Mouse (Mus musculus) bone marrow, adult 2 months (tissue): ENCODE results near the gene C330021F23Rik. TPM values are rescaled to one million over a fixed set of nuclear protein-coding genes. Genes with fewer than 3 reads are reported as not detected.

ENCODE experiments used
- H3K27ac ChIP-seq: fragments of 200-500 bp; 2 replicates; pipeline ENCODE4 v1.5.1; 2012; ENCODE audit warnings: low read depth, mild to moderate bottlenecking, control low read depth, inconsistent platforms, low read length; ENCODE audit not compliant: control insufficient read depth, poor library complexity, insufficient read depth
- H3K4me1 ChIP-seq: fragments of 200-500 bp; 2 replicates; pipeline ENCODE4 v1.6.1; 2011; ENCODE audit warnings: low read length; ENCODE audit not compliant: control insufficient read depth, insufficient read depth
- H3K4me3 ChIP-seq: fragments of 200-500 bp; replicated peaks from 2 replicates; pipeline ENCODE3; 2011; ENCODE audit warnings: mild to moderate bottlenecking, low read depth, low read length, control low read depth; ENCODE audit not compliant: control insufficient read depth
- CTCF ChIP-seq: fragments of 200-500 bp; IDR thresholded peaks from 2 replicates; pipeline ENCODE4 v1.5.1; 2011; ENCODE audit warnings: low read length, control low read depth; ENCODE audit not compliant: control insufficient read depth, insufficient read depth
- POLR2A ChIP-seq: fragments of 200-500 bp; IDR thresholded peaks from 2 replicates; pipeline ENCODE4 v1.6.1; 2011; ENCODE audit warnings: low read depth, mild to moderate bottlenecking, control low read depth, low read length, borderline replicate concordance; ENCODE audit not compliant: control insufficient read depth
- whole genome bisulfite sequencing: fragments of 180-500 bp; shearing (Covaris S2); methylation state at CpG from one replicate; pipeline ENCODE4 v1.1.7; 2018; 5-methylcytosine and 5-hydroxymethylcytosine counted together
- polyA plus RNA-seq: library from polyadenylated mRNA; stranded (reverse); fragments of >200 nt; gene quantifications from 2 replicates; pipeline ENCODE4 v1.2.4, GENCODE M21; 2011; ENCODE audit warnings: low replicate concordance; ENCODE audit not compliant: missing spikeins, insufficient read depth, insufficient read length

C330021F23Rik gene
- polyA plus RNA-seq, 1 experiment, result not detected

DNA sequence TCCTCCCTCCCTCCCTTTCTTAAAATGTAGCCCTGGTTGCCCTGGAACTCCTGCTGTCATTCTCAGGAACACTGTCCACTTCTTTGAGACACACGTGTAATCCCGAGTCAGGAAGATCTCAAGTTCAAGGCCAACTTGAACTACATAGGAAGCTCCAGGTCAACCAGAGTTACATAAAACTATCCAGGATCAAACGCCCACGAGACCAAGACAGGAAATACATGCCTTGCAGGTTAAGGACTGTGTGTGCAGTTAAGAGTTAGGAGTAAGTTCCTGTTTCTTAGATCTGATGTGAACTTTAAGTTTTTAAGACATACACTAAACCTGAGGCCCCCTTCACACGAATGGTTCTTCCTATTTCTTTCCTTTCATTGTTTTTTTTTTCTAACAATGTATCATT is 59.2 kb downstream of the C330021F23Rik start:
- no peak for TF ChIP-seq CTCF
- no peak for TF ChIP-seq POLR2A
- Histone ChIP-seq H3K27ac (no peak overlapping the region), H3K4me1 (peaks cover under 1% of the 10 kb centered on the region), H3K4me3 (no peak overlapping the region)
- 2% methylated on average over 5 of the region's 5 CpGs for WGBS

DNA sequence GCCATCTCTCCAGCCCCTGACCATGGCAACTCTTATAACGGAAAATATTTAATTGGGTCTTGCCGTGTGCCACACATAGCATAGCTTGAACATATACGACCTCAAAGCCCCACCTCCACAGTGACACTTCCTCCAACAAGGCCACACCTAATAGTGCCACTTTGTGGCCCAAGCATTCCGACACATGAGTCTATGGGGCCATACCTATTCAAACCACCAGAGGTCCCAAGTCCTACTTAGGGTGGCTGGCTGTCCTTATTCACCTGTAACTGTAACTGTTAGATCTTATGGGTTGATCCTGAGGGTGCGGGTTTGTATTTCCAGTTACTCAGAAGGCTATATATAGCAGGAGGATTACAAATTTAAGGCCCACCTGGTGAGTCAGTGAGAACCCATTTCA is 60.2 kb downstream of the C330021F23Rik start:
- WGBS, result 55% methylated on average over 5 of the region's 5 CpGs
- no peaks in the 10 kb centered on the region; the same call in none of the 2 replicates for H3K4me1 ChIP-seq
- H3K4me3 ChIP-seq, result no peak overlapping the region
- no peak overlapping the region for H3K27ac ChIP-seq
- TF ChIP-seq CTCF (0 out of 2 replicates have a peak, but pooled peaks have one; percentile 32), POLR2A (no peak)

DNA sequence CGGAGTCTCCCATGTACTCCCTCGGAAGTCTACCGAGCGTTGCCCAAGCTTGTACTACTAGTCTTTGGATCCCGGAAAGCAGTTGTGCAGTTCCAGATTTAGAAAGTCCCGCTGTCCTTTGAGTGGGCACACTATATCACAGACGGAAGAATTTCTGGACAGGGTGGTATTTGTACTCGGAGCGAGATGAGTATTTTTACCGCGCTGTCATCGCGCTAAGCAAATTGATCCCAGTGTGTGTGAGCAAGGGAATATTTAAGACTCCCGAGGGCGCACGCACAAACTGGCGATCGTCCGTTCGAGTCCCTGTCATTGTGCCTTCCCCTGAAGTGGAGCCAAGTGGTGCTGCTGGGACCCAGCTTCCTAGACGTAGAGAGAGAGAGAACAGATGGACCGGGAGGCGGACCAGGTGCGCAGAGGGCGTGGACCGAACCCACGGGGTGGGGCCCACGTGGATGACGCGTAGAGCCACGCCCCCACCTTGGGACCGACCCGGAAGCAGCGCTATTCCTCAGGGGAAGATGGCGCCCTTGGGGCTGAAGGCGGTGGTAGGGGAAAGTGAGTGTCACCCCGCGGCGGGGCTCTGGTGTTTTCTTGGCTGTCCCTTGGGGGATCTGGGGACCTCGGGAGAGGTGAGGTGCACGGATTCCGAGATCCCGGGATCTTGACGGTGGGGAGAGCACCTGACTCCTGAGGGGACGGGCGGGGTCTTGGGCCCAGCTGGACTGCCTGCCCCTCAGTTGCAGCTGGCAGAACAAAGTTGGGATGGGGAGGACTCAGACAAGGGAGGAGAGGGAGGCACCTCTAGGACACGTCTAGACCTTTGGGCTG is 63.1 kb downstream of the C330021F23Rik start, which contains the start of gene Stxbp2:
Stxbp2 (plus strand) TSS at position 309 of the 831 bp plus-strand sequence.
- WGBS, result 3% methylated on average over 47 of the region's 47 CpGs
- peak within 1 kb of the TSS; percentile 77 for H3K27ac ChIP-seq
- no peak for TF ChIP-seq CTCF
- peak; percentile 85; the same call in 1 of the 2 replicates for TF ChIP-seq POLR2A
- H3K4me1 ChIP-seq, result no peaks in the 10 kb centered on the region; the same call in none of the 2 replicates
- peak within 1 kb of the TSS; percentile 98 for H3K4me3 ChIP-seq

DNA sequence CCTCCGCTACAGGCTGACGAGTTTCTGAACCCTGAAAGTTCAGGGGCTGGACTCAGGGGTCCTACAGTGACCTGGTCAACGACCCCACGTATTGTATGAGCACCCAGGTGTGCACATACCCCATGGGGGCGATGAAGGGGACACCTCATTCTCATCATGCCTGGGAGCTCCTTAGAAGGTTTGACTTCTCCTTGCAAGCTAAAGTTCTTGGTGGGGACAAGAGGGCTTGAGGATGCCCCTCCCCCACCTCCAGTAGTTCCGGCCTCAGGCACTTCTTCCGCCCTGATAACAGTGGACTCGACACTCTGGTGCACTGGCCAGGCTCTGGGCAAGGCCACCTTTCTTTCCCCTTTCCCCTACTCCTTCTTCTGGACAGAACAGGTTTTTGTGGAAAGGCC is 63.7 kb downstream of the C330021F23Rik start:
- H3K27ac ChIP-seq, result peak overlapping the region; percentile 77
- TF ChIP-seq CTCF (no peak), POLR2A (0 out of 2 replicates have a peak, but pooled peaks have one; percentile 8)
- no peaks in the 10 kb centered on the region; the same call in none of the 2 replicates for H3K4me1 ChIP-seq
- 4% methylated on average over 8 of the region's 8 CpGs for WGBS
- peak overlapping the region; percentile 98 for H3K4me3 ChIP-seq

Other genes starting within 250 kb of the C330021F23Rik start
- 14.8 and 30.1 TPM in 2 replicates for gene A430078G23Rik, start 214.6 kb upstream of the C330021F23Rik start, polyA plus RNA-seq
- gene Arhgef18, start 175.0 kb upstream of the C330021F23Rik start, polyA plus RNA-seq, result 15.2 and 34.7 TPM in 2 replicates
- 1.7 and 2.6 TPM in 2 replicates for gene Pex11g, start 100.3 kb upstream of the C330021F23Rik start, polyA plus RNA-seq
- gene Tex45, start 97.1 kb upstream of the C330021F23Rik start, polyA plus RNA-seq, result 1.00 TPM in 1 of 2 replicates, not detected in the other
- 3.9 and 5.8 TPM in 2 replicates for gene Zfp358, start 74.9 kb upstream of the C330021F23Rik start, polyA plus RNA-seq
- gene Mcoln1, start 67.5 kb upstream of the C330021F23Rik start, polyA plus RNA-seq, result 97.4 and 154 TPM in 2 replicates
- 36.3 and 52.7 TPM in 2 replicates for gene Pnpla6, start 52.6 kb upstream of the C330021F23Rik start, polyA plus RNA-seq
- gene Camsap3, start 19.3 kb downstream of the C330021F23Rik start, polyA plus RNA-seq, result 1.1 and 4.1 TPM in 2 replicates
- 22.4 and 40.3 TPM in 2 replicates for gene Xab2, start 53.3 kb downstream of the C330021F23Rik start, polyA plus RNA-seq
- 162 and 227 TPM in 2 replicates for gene Pet100, start 53.6 kb downstream of the C330021F23Rik start, polyA plus RNA-seq
- gene Pcp2, start 57.6 kb downstream of the C330021F23Rik start, polyA plus RNA-seq, result not detected in 2 replicates
- gene Stxbp2, start 63.0 kb downstream of the C330021F23Rik start, polyA plus RNA-seq, result 229 and 373 TPM in 2 replicates
- gene Retn, start 87.8 kb downstream of the C330021F23Rik start, polyA plus RNA-seq, result 3.0 TPM in 1 of 2 replicates, not detected in the other
- 38.3 and 142 TPM in 2 replicates for gene Mcemp1, start 97.8 kb downstream of the C330021F23Rik start, polyA plus RNA-seq
- 10.9 TPM in 1 of 2 replicates, not detected in the other for gene Fcor, start 104.4 kb downstream of the C330021F23Rik start, polyA plus RNA-seq
- 7.7 and 10.0 TPM in 2 replicates for gene Trappc5, start 108.3 kb downstream of the C330021F23Rik start, polyA plus RNA-seq
- gene Fcer2a, start 126.2 kb downstream of the C330021F23Rik start, polyA plus RNA-seq, result 16.8 and 37.3 TPM in 2 replicates
- not detected in 2 replicates for gene Clec4g, start 152.7 kb downstream of the C330021F23Rik start, polyA plus RNA-seq
- 1.3 and 3.4 TPM in 2 replicates for gene Cd209a, start 181.0 kb downstream of the C330021F23Rik start, polyA plus RNA-seq